Comparison of ENCODE assay signal across 33 mouse cellular contexts in the genomic region with DNA sequence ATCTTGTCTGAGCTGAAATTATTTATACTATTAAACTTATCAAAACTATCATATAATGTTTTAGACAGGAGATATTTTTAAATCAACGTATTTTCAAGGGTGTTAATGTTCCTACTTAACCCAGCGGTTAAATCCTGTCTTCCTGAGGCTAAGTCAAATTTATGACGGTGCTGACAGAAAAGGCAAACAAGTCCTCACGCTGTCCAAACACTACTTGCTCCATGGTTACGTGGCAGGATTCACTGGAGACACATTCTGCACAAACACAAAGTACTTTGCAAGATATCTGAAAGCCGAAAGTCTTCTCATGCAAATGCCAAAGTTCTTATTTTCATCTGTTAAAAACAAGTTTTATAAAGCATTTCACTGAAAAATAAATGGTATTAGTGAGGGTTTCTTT. TPM values are rescaled to one million over a fixed set of nuclear protein-coding genes. Genes with fewer than 3 reads are reported as not detected.
DNase-seq lines count a peak whose midpoint lies in the region; ATAC-seq and TF ChIP-seq lines count a peak whose summit lies in the region.
"Had no signal": no experiment of that assay in that cellular context is flagged by ENCODE, and none has a peak within 500 bp of the region (broad histone marks: within the 10 kb centered on the region; RNA-seq: fewer than 3 reads in every experiment).

No protein-coding gene starts in this region.

- peak; percentile 63 for DNase-seq in embryo, embryonic 10 days (ENCODE audit: low spot score)
- no peak for DNase-seq in embryo, embryonic 9.5 days (ENCODE audit: extremely low spot score)
- DNase-seq in lung, embryonic 14.5 days, result peak; percentile 66
- no peak for DNase-seq in lung, postnatal 0 days (ENCODE audit: low spot score)
- DNase-seq in skeletal muscle tissue, adult 2 months (ENCODE audit: low read depth, low spot score), result peak; percentile 54
- DNase-seq in thymus, postnatal 25 days, result no peak
- DNase-seq: adrenal gland, postnatal 14 days; cerebellum, adult 11 months; cerebellum, adult 9-10 months; cerebellum, postnatal 36 days; forebrain, postnatal 0 days; heart, postnatal 14 days; kidney, adult 8-10 months; left cerebral cortex, postnatal 4 days; liver; lung, adult 2 months; right cerebral cortex, adult 18-20 months had no signal

- no peak overlapping the region for H3K4me3 ChIP-seq in intestine, embryonic 15.5 days (replicated peaks)
- no peak overlapping the region for H3K4me3 ChIP-seq in intestine, embryonic 16.5 days (ENCODE audit: low read length)
- no peak overlapping the region for H3K4me3 ChIP-seq in lung, embryonic 14.5 days (ENCODE audit: low read depth, low read length)
- H3K4me3 ChIP-seq in lung, postnatal 0 days (ENCODE audit: low read depth, low read length), result no peak overlapping the region
- H3K4me3 ChIP-seq: embryonic facial prominence, embryonic 10.5 days; embryonic facial prominence, embryonic 15.5 days; forebrain, embryonic 12.5 days; hindbrain, embryonic 10.5 days; hindbrain, embryonic 15.5 days; myocyte; neural tube, embryonic 12.5 days had no signal

- no peaks in the 10 kb centered on the region for H3K9me3 ChIP-seq in intestine, embryonic 15.5 days
- no peaks in the 10 kb centered on the region for H3K9me3 ChIP-seq in intestine, embryonic 16.5 days (ENCODE audit: control insufficient read depth, low read length)
- no peaks in the 10 kb centered on the region for H3K9me3 ChIP-seq in lung, embryonic 14.5 days (ENCODE audit: low read depth, low read length)
- no peaks in the 10 kb centered on the region for H3K9me3 ChIP-seq in lung, postnatal 0 days (ENCODE audit: low read length)
- H3K9me3 ChIP-seq: embryonic facial prominence, embryonic 10.5 days; embryonic facial prominence, embryonic 15.5 days; forebrain, embryonic 12.5 days; G1E; hindbrain, embryonic 10.5 days; hindbrain, embryonic 15.5 days; neural tube, embryonic 12.5 days had no signal

- TF ChIP-seq CTCF in lung, embryonic 14.5 days (IDR thresholded peaks at IDR 0.05; ENCODE audit: low read depth), result no peak
- TF ChIP-seq CTCF in lung, postnatal 0 days (IDR thresholded peaks at IDR 0.05), result no peak

- H3K27ac ChIP-seq in intestine, embryonic 15.5 days, result no peak overlapping the region
- no peak overlapping the region for H3K27ac ChIP-seq in intestine, embryonic 16.5 days (ENCODE audit: low read length)
- no peak overlapping the region for H3K27ac ChIP-seq in lung, embryonic 14.5 days (ENCODE audit: low read depth)
- no peak overlapping the region for H3K27ac ChIP-seq in lung, postnatal 0 days (ENCODE audit: low read length)
- H3K27ac ChIP-seq: embryonic facial prominence, embryonic 10.5 days; embryonic facial prominence, embryonic 15.5 days; forebrain, embryonic 12.5 days; hindbrain, embryonic 10.5 days; hindbrain, embryonic 15.5 days; liver, embryonic 14.5 days; neural tube, embryonic 12.5 days had no signal

- no peak for TF ChIP-seq EP300 in lung, postnatal 0 days (IDR thresholded peaks at IDR 0.05)

- no peak overlapping the region for H3K4me2 ChIP-seq in intestine, embryonic 15.5 days (replicated peaks)
- H3K4me2 ChIP-seq in intestine, embryonic 16.5 days (ENCODE audit: low read depth, low read length), result no peak overlapping the region
- no peak overlapping the region for H3K4me2 ChIP-seq in lung, embryonic 14.5 days
- H3K4me2 ChIP-seq in lung, postnatal 0 days (replicated peaks; ENCODE audit: low read depth, low read length), result no peak overlapping the region
- H3K4me2 ChIP-seq: embryonic facial prominence, embryonic 15.5 days; forebrain, embryonic 12.5 days; hindbrain, embryonic 15.5 days; midbrain, embryonic 11.5 days; neural tube, embryonic 12.5 days had no signal

- H3K9ac ChIP-seq in intestine, embryonic 15.5 days, result no peak overlapping the region
- H3K9ac ChIP-seq in intestine, embryonic 16.5 days (ENCODE audit: low read depth, low read length), result no peak overlapping the region
- H3K9ac ChIP-seq in lung, embryonic 14.5 days, result no peak overlapping the region
- H3K9ac ChIP-seq in lung, postnatal 0 days (replicated peaks; ENCODE audit: low read depth), result no peak overlapping the region
- H3K9ac ChIP-seq: embryonic facial prominence, embryonic 15.5 days; forebrain, embryonic 12.5 days; forebrain, postnatal 0 days; hindbrain, embryonic 15.5 days; liver, embryonic 14.5 days; neural tube, embryonic 12.5 days had no signal

- H3K27me3 ChIP-seq in intestine, embryonic 15.5 days (replicated peaks), result no peaks in the 10 kb centered on the region
- H3K27me3 ChIP-seq in intestine, embryonic 16.5 days (replicated peaks; ENCODE audit: control insufficient read depth, insufficient read depth, low read length), result no peaks in the 10 kb centered on the region
- no peaks in the 10 kb centered on the region for H3K27me3 ChIP-seq in lung, embryonic 14.5 days (ENCODE audit: insufficient read depth, low read length)
- H3K27me3 ChIP-seq in lung, postnatal 0 days (replicated peaks; ENCODE audit: insufficient read depth, low read length), result no peaks in the 10 kb centered on the region
- H3K27me3 ChIP-seq: embryonic facial prominence, embryonic 15.5 days; forebrain, embryonic 12.5 days; hindbrain, embryonic 15.5 days; neural tube, embryonic 12.5 days had no signal

- 0 out of 2 replicates have a peak, but pooled peaks have one; percentile 32 for ATAC-seq in intestine, embryonic 15.5 days
- ATAC-seq in intestine, embryonic 16.5 days, result no peak
- ATAC-seq in lung, embryonic 14.5 days (ENCODE audit: insufficient read depth), result no peak
- no peak for ATAC-seq in lung, postnatal 0 days
- ATAC-seq: forebrain, postnatal 0 days; inflammation-experienced regulatory T-cells, adult 6 months; midbrain, embryonic 16.5 days; Patski had no signal

- peaks cover 17% of the 10 kb centered on the region for H3K4me1 ChIP-seq in intestine, embryonic 15.5 days (replicated peaks)
- peaks cover 18% of the 10 kb centered on the region for H3K4me1 ChIP-seq in intestine, embryonic 16.5 days (ENCODE audit: control insufficient read depth, insufficient read depth, low read length)
- H3K4me1 ChIP-seq in lung, embryonic 14.5 days (ENCODE audit: insufficient read depth), result peaks cover 8% of the 10 kb centered on the region
- H3K4me1 ChIP-seq in lung, postnatal 0 days (ENCODE audit: insufficient read depth, low read depth, low read length), result peaks cover 4% of the 10 kb centered on the region; the same call in 1 of the 2 replicates
- H3K4me1 ChIP-seq: forebrain, embryonic 12.5 days; hindbrain, embryonic 15.5 days; neural tube, embryonic 12.5 days had no signal

- H3K36me3 ChIP-seq in intestine, embryonic 15.5 days, result no peaks in the 10 kb centered on the region
- H3K36me3 ChIP-seq in intestine, embryonic 16.5 days (ENCODE audit: control insufficient read depth, insufficient read depth, low read length), result no peaks in the 10 kb centered on the region
- no peaks in the 10 kb centered on the region for H3K36me3 ChIP-seq in lung, embryonic 14.5 days (ENCODE audit: insufficient read depth)
- no peaks in the 10 kb centered on the region for H3K36me3 ChIP-seq in lung, postnatal 0 days (ENCODE audit: insufficient read depth, low read length)
- H3K36me3 ChIP-seq: embryonic facial prominence, embryonic 10.5 days; embryonic facial prominence, embryonic 15.5 days; forebrain, embryonic 12.5 days; G1E; hindbrain, embryonic 10.5 days; hindbrain, embryonic 15.5 days; neural tube, embryonic 12.5 days had no signal

- WGBS in intestine, embryonic 15.5 days, result 21% methylated on average over 6 of the region's 6 CpGs
- 25% methylated on average over 6 of the region's 6 CpGs for WGBS in intestine, embryonic 16.5 days
- WGBS in lung, embryonic 14.5 days, result 9% methylated on average over 6 of the region's 6 CpGs
- WGBS in lung, postnatal 0 days, result 19% methylated on average over 6 of the region's 6 CpGs

RNA-seq across cellular contexts. Expression of gene Fgl2, which starts 9.5 kb away (rescaled TPM):
- 8.6 and 11.0 TPM in 2 replicates for polyA plus RNA-seq in intestine, embryonic 15.5 days (2015; fragmentation: Nextera tagmentation; extraction: Ambion mirVana)
- polyA plus RNA-seq in intestine, embryonic 16.5 days (2015; fragmentation: Nextera tagmentation; extraction: Ambion mirVana), result 8.4 and 9.8 TPM in 2 replicates
- 1.6 and 2.1 TPM in 2 replicates for polyA plus RNA-seq in lung, embryonic 14.5 days (2014; fragmentation: Nextera tagmentation; extraction: Ambion mirVana)
- polyA plus RNA-seq in lung, postnatal 0 days (2015; fragmentation: Nextera tagmentation; extraction: Ambion mirVana), result 8.7 and 10.5 TPM in 2 replicates
- polyA plus RNA-seq: Patski had no signal

RNA-seq across cellular contexts. Expression of gene Ccdc146, which starts 42.5 kb away (rescaled TPM):
- polyA plus RNA-seq in intestine, embryonic 15.5 days (2015; fragmentation: Nextera tagmentation; extraction: Ambion mirVana), result 0.24 TPM in 2 replicates
- 0.13 and 0.36 TPM in 2 replicates for polyA plus RNA-seq in intestine, embryonic 16.5 days (2015; fragmentation: Nextera tagmentation; extraction: Ambion mirVana)
- polyA plus RNA-seq in lung, embryonic 14.5 days (2014; fragmentation: Nextera tagmentation; extraction: Ambion mirVana), result 0.09 and 0.18 TPM in 2 replicates
- 3.4 and 6.0 TPM in 2 replicates for polyA plus RNA-seq in lung, postnatal 0 days (2015; fragmentation: Nextera tagmentation; extraction: Ambion mirVana)
- polyA plus RNA-seq: embryonic facial prominence, embryonic 10.5 days; G1E; midbrain, embryonic 11.5 days; myocyte; spleen, adult 2 months had no signal

RNA-seq across cellular contexts. Expression of gene Fam185a, which starts 42.8 kb away (rescaled TPM):
- 9.7 and 10.4 TPM in 2 replicates for polyA plus RNA-seq in intestine, embryonic 15.5 days (2015; fragmentation: Nextera tagmentation; extraction: Ambion mirVana)
- polyA plus RNA-seq in intestine, embryonic 16.5 days (2015; fragmentation: Nextera tagmentation; extraction: Ambion mirVana), result 8.9 and 9.1 TPM in 2 replicates
- 5.7 and 5.9 TPM in 2 replicates for polyA plus RNA-seq in lung, embryonic 14.5 days (2014; fragmentation: Nextera tagmentation; extraction: Ambion mirVana)
- polyA plus RNA-seq in lung, postnatal 0 days (2015; fragmentation: Nextera tagmentation; extraction: Ambion mirVana), result 1.7 and 2.8 TPM in 2 replicates

Comparison
In these comparisons a context has a peak if more than half of its experiments do, and no peak if none do; other contexts are left out.
1. DNase-seq: peak in embryo, embryonic 10 days (single experiment), lung, embryonic 14.5 days (single experiment) and skeletal muscle tissue, adult 2 months (single experiment); none in embryo, embryonic 9.5 days (single experiment), lung, postnatal 0 days (single experiment) and thymus, postnatal 25 days (single experiment).